ENCODE assay signal across 17 mouse cellular contexts in the genomic region with DNA sequence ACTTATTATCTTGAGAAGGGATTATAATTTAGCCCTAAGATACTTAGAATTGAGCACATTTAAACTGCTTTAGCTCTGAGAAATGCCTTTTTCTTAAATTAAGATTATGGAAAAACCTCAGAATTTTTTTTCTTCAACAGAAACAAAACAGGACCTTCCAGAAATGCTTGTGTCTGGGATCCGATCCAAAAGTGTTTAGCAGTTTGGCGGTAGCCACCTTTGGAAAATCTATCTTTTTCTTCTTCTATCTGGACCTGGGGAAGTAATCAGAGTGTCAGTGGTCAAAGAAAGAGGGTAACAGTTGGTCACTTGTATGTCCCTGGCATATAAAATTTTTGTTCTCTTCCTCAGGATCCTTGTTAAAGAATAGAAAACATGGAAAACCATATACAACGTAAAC.
"Had no signal": no experiment of that assay in that cellular context is flagged by ENCODE, and none has a peak within 500 bp of the region (broad histone marks: within the 10 kb centered on the region; RNA-seq: fewer than 3 reads in every experiment).

No protein-coding gene starts in this region.

- H3K4me3 ChIP-seq: midbrain, embryonic 10.5 days; midbrain, embryonic 13.5 days; midbrain, embryonic 15.5 days; myocyte; neural tube, embryonic 13.5 days; neural tube, embryonic 15.5 days had no signal

- H3K9me3 ChIP-seq: midbrain, embryonic 10.5 days; midbrain, embryonic 13.5 days; midbrain, embryonic 15.5 days; neural tube, embryonic 13.5 days; neural tube, embryonic 15.5 days had no signal

- H3K27ac ChIP-seq: midbrain, embryonic 10.5 days; midbrain, embryonic 13.5 days; midbrain, embryonic 15.5 days; neural tube, embryonic 13.5 days; neural tube, embryonic 15.5 days had no signal

- H3K9ac ChIP-seq: midbrain, embryonic 13.5 days; midbrain, embryonic 15.5 days; neural tube, embryonic 13.5 days; neural tube, embryonic 15.5 days had no signal

- H3K36me3 ChIP-seq: midbrain, embryonic 10.5 days; midbrain, embryonic 13.5 days; midbrain, embryonic 15.5 days; neural tube, embryonic 13.5 days; neural tube, embryonic 15.5 days had no signal

- H3K4me1 ChIP-seq: midbrain, embryonic 10.5 days; midbrain, embryonic 13.5 days; neural tube, embryonic 13.5 days; neural tube, embryonic 15.5 days had no signal

- ATAC-seq: midbrain, embryonic 13.5 days; midbrain, embryonic 15.5 days had no signal

- DNase-seq: lung, adult 18-20 months; lung, postnatal 10 days; lung, postnatal 4 days; retina, postnatal 1 day; right cerebral cortex, adult 18-20 months; right cerebral cortex, postnatal 25 days; right cerebral cortex, postnatal 4 days; spleen, adult 18-20 months; thymus, adult 18-20 months; thymus, postnatal 14 days; thymus, postnatal 36 days had no signal

- H3K4me2 ChIP-seq: midbrain, embryonic 13.5 days; midbrain, embryonic 15.5 days; neural tube, embryonic 13.5 days; neural tube, embryonic 15.5 days had no signal

- H3K27me3 ChIP-seq: midbrain, embryonic 13.5 days; midbrain, embryonic 15.5 days; neural tube, embryonic 13.5 days; neural tube, embryonic 15.5 days had no signal
